Mouse (Mus musculus): ENCODE results near the gene Zfp688.
"Not testable (repeated sequence)": the region's sequence is repeated elsewhere in the genome, so short reads cannot be mapped to it uniquely, and the experiment has no call there.

GRCm38 (mm10) chr7:127371870-127372269, 50.0 kb downstream of the Zfp688 start:
- peak; percentile 39 to 43 (median 40) for TF ChIP-seq CTCF (IDR thresholded peaks at IDR 0.05 in 2 of 3, conservative IDR thresholded peaks at IDR 0.05 in 1 of 3; ENCODE audit: control insufficient read depth in 1 of 3, insufficient read depth in 1 of 3, low read depth in 2 of 3, low read length in 3 of 3, poor library complexity in 1 of 3, severe bottlenecking in 1 of 3)
- TF ChIP-seq GATA1 (IDR thresholded peaks at IDR 0.05; ENCODE audit: low read depth, low read length); MAX (IDR thresholded peaks at IDR 0.05; ENCODE audit: low read length): not testable (repeated sequence)
